Comparison of ENCODE assay signal across 12 mouse cellular contexts in the genomic region with DNA sequence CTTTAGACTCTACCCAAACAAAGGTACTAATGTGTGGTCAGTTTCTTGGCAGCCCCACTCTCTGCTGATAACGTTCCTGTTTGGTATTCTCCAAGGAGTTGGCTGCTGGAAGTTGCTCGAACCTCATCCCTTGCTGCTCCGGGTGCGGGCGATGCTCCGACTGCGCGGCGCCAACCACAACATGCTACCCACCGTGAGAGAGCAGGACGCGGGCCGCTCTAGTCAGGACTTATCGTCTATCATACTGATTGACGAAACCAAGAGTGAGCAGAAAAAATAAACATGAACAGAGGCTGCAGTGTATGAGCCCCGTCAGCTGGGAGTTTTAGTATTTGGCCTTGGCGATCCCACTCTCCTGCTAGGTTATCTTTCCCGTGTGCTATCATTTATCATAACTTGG.
DNase-seq lines count a peak whose midpoint lies in the region; ATAC-seq and TF ChIP-seq lines count a peak whose summit lies in the region.
"Had no signal": no experiment of that assay in that cellular context is flagged by ENCODE, and none has a peak within 500 bp of the region (broad histone marks: within the 10 kb centered on the region; RNA-seq: fewer than 3 reads in every experiment).

No protein-coding gene starts in this region.

- WGBS in midbrain, embryonic 10.5 days: 75% methylated on average over 18 of the region's 18 CpGs
- WGBS in midbrain, postnatal 0 days: 87% methylated on average over 18 of the region's 18 CpGs
- WGBS in limb, embryonic 15.5 days: 61% methylated on average over 18 of the region's 18 CpGs
- WGBS in stomach, postnatal 0 days: 39% methylated on average over 18 of the region's 18 CpGs
- WGBS in midbrain, embryonic 16.5 days: 91% methylated on average over 18 of the region's 18 CpGs

- H3K4me1 ChIP-seq in midbrain, embryonic 10.5 days: no peaks in the 10 kb centered on the region
- H3K4me1 ChIP-seq in midbrain, postnatal 0 days (ENCODE audit: insufficient read depth, low read length): no peaks in the 10 kb centered on the region
- H3K4me1 ChIP-seq in limb, embryonic 15.5 days: peaks cover 18% of the 10 kb centered on the region
- H3K4me1 ChIP-seq in stomach, postnatal 0 days (replicated peaks; ENCODE audit: control insufficient read depth, insufficient read depth): no peaks in the 10 kb centered on the region
- no peaks in the 10 kb centered on the region for H3K4me1 ChIP-seq in midbrain, embryonic 16.5 days (ENCODE audit: control insufficient read depth, insufficient read depth, low read length)
- H3K4me1 ChIP-seq: forebrain, embryonic 13.5 days; liver, embryonic 13.5 days had no signal

- H3K36me3 ChIP-seq in midbrain, embryonic 10.5 days: no peaks in the 10 kb centered on the region
- no peaks in the 10 kb centered on the region for H3K36me3 ChIP-seq in midbrain, postnatal 0 days (ENCODE audit: insufficient read depth, low read length)
- H3K36me3 ChIP-seq in limb, embryonic 15.5 days: no peaks in the 10 kb centered on the region
- H3K36me3 ChIP-seq in stomach, postnatal 0 days (ENCODE audit: control insufficient read depth, insufficient read depth, low read length): no peaks in the 10 kb centered on the region
- H3K36me3 ChIP-seq in midbrain, embryonic 16.5 days (ENCODE audit: control insufficient read depth, insufficient read depth, low read length): no peaks in the 10 kb centered on the region
- H3K36me3 ChIP-seq: liver, embryonic 13.5 days had no signal

- no peak overlapping the region for H3K4me3 ChIP-seq in midbrain, embryonic 10.5 days
- no peak overlapping the region for H3K4me3 ChIP-seq in midbrain, postnatal 0 days (ENCODE audit: low read depth, low read length)
- no peak overlapping the region for H3K4me3 ChIP-seq in limb, embryonic 15.5 days
- H3K4me3 ChIP-seq in stomach, postnatal 0 days (ENCODE audit: low read depth, low read length): peak overlapping the region; percentile 6; the same call in 1 of the 2 replicates
- no peak overlapping the region for H3K4me3 ChIP-seq in midbrain, embryonic 16.5 days (ENCODE audit: low read depth, low read length)
- H3K4me3 ChIP-seq: forebrain, embryonic 13.5 days; liver, embryonic 13.5 days had no signal

- no peak for TF ChIP-seq CTCF in midbrain, postnatal 0 days (IDR thresholded peaks at IDR 0.05)
- no peak for TF ChIP-seq CTCF in stomach, postnatal 0 days (IDR thresholded peaks at IDR 0.05; ENCODE audit: low read depth)

- no peak for TF ChIP-seq EP300 in stomach, postnatal 0 days (optimal IDR thresholded peaks at IDR 0.05)

- no peak overlapping the region for H3K4me2 ChIP-seq in midbrain, postnatal 0 days (ENCODE audit: low read depth, low read length, poor library complexity, severe bottlenecking)
- H3K4me2 ChIP-seq in limb, embryonic 15.5 days: no peak overlapping the region
- peak overlapping the region; percentile 35 for H3K4me2 ChIP-seq in stomach, postnatal 0 days (replicated peaks; ENCODE audit: low read depth)
- H3K4me2 ChIP-seq in midbrain, embryonic 16.5 days (ENCODE audit: low read length): no peak overlapping the region
- H3K4me2 ChIP-seq: forebrain, embryonic 13.5 days; liver, embryonic 13.5 days had no signal

- H3K9ac ChIP-seq in midbrain, postnatal 0 days (replicated peaks; ENCODE audit: low read length, poor library complexity, severe bottlenecking): no peak overlapping the region
- no peak overlapping the region for H3K9ac ChIP-seq in limb, embryonic 15.5 days
- no peak overlapping the region for H3K9ac ChIP-seq in stomach, postnatal 0 days (ENCODE audit: low read length)
- H3K9ac ChIP-seq in midbrain, embryonic 16.5 days (ENCODE audit: low read depth, low read length): no peak overlapping the region
- H3K9ac ChIP-seq: forebrain, embryonic 13.5 days; liver, embryonic 13.5 days had no signal

- no peak for ATAC-seq in midbrain, postnatal 0 days (ENCODE audit: low FRiP score)
- ATAC-seq in limb, embryonic 15.5 days (ENCODE audit: insufficient number of reproducible peaks, low FRiP score, low TSS enrichment, low read depth): no peak
- no peak for ATAC-seq in stomach, postnatal 0 days (ENCODE audit: low FRiP score, low TSS enrichment)
- no peak for ATAC-seq in midbrain, embryonic 16.5 days
- ATAC-seq: forebrain, embryonic 13.5 days had no signal

- H3K27me3 ChIP-seq in midbrain, embryonic 10.5 days (ENCODE audit: low read depth, poor library complexity, severe bottlenecking): no peaks in the 10 kb centered on the region
- H3K27me3 ChIP-seq in midbrain, postnatal 0 days (ENCODE audit: insufficient read depth, low read length): no peaks in the 10 kb centered on the region
- no peaks in the 10 kb centered on the region for H3K27me3 ChIP-seq in limb, embryonic 15.5 days
- H3K27me3 ChIP-seq in stomach, postnatal 0 days (ENCODE audit: control insufficient read depth, insufficient read depth, low read length): no peaks in the 10 kb centered on the region
- H3K27me3 ChIP-seq in midbrain, embryonic 16.5 days (ENCODE audit: control insufficient read depth, insufficient read depth, low read depth, low read length): no peaks in the 10 kb centered on the region
- H3K27me3 ChIP-seq: forebrain, embryonic 13.5 days; liver, embryonic 13.5 days had no signal

- no peaks in the 10 kb centered on the region for H3K9me3 ChIP-seq in midbrain, embryonic 10.5 days (replicated peaks)
- no peaks in the 10 kb centered on the region for H3K9me3 ChIP-seq in midbrain, postnatal 0 days (ENCODE audit: low read length)
- H3K9me3 ChIP-seq in limb, embryonic 15.5 days: no peaks in the 10 kb centered on the region
- no peaks in the 10 kb centered on the region for H3K9me3 ChIP-seq in stomach, postnatal 0 days (ENCODE audit: control insufficient read depth, low read length)
- H3K9me3 ChIP-seq in midbrain, embryonic 16.5 days (replicated peaks; ENCODE audit: control insufficient read depth, low read length, poor library complexity, severe bottlenecking): no peaks in the 10 kb centered on the region
- H3K9me3 ChIP-seq: forebrain, embryonic 13.5 days; liver, embryonic 13.5 days had no signal

- DNase-seq in midbrain, embryonic 10.5 days (ENCODE audit: low spot score): peak; percentile 19
- no peak for DNase-seq in midbrain, postnatal 0 days (ENCODE audit: low spot score)
- DNase-seq in heart, adult 9 months (ENCODE audit: low spot score in 2 of 2): peak; percentile 67
- peak; percentile 31 for DNase-seq in stomach, postnatal 0 days (ENCODE audit: low spot score)
- no peak for DNase-seq in frontal cortex, postnatal 10 days (ENCODE audit: low spot score in 2 of 2)
- no peak for DNase-seq in frontal cortex, adult 2 months (ENCODE audit: extremely low spot score in 1 of 2, low spot score in 1 of 2)
- DNase-seq: kidney, adult 8-10 months; liver, embryonic 13.5 days; thymus, adult 18-20 months had no signal

- H3K27ac ChIP-seq in midbrain, embryonic 10.5 days (replicated peaks): no peak overlapping the region
- H3K27ac ChIP-seq in midbrain, postnatal 0 days (ENCODE audit: low read depth, low read length): no peak overlapping the region
- peak overlapping the region; percentile 6; the same call in 1 of the 2 replicates for H3K27ac ChIP-seq in limb, embryonic 15.5 days
- no peak overlapping the region for H3K27ac ChIP-seq in stomach, postnatal 0 days (replicated peaks)
- H3K27ac ChIP-seq in midbrain, embryonic 16.5 days (ENCODE audit: low read length): no peak overlapping the region
- H3K27ac ChIP-seq: forebrain, embryonic 13.5 days; liver, embryonic 13.5 days had no signal

Comparison
In these comparisons a context has a peak if more than half of its experiments do, and no peak if none do; other contexts are left out.
1. DNase-seq: peak in midbrain, embryonic 10.5 days (single experiment), heart, adult 9 months (2 of 2) and stomach, postnatal 0 days (single experiment); none in midbrain, postnatal 0 days (single experiment), frontal cortex, postnatal 10 days (0 of 2) and frontal cortex, adult 2 months (0 of 2).